Mouse (Mus musculus) gastrocnemius, postnatal 14 days (tissue): ENCODE measurements around the gene Olfr1418. TPM values are rescaled to one million over a fixed set of nuclear protein-coding genes. Genes with fewer than 3 reads are reported as not detected.

Source experiments
- DNase-seq: peaks from one replicate; pipeline ENCODE4 v3.0.0; 2021; ENCODE audit warnings: mixed read lengths
- intact Hi-C: fragments of 180-260 bp; cut with DNase I; formaldehyde crosslinking; loops from one replicate; pipeline ENCODE4 v1.15.1; 2025; ENCODE audit warnings: low total_unique reads
- total RNA-seq, 2 experiments: library from RNA; stranded (reverse); gene quantifications; 2 replicates each; pipeline ENCODE4 v1.2.3; 2021

The Olfr1418 gene
- total RNA-seq, 2 experiments from 2014 or later = not detected

DNA sequence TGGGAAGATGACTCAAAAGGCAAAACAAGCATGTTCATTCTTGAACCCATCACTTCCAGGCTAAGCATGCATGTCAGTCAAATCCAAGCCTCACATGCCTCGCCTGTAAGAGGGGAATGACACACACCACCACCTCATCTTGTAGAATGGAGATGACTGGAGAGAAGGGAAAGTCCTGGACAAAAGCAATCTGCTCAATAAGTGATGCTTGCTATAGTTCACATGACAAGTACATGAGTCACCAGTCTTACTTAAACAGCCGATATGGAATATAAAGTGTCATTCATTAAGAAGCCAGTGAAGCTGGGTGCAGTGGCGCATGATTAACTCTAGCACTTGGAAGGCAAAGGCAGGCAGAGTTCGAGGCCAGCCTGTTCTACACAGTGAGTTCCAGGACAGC, 47.7 kb downstream of the Olfr1418 start:
- no peak for DNase-seq
- intact Hi-C loops = no loop called here

DNA sequence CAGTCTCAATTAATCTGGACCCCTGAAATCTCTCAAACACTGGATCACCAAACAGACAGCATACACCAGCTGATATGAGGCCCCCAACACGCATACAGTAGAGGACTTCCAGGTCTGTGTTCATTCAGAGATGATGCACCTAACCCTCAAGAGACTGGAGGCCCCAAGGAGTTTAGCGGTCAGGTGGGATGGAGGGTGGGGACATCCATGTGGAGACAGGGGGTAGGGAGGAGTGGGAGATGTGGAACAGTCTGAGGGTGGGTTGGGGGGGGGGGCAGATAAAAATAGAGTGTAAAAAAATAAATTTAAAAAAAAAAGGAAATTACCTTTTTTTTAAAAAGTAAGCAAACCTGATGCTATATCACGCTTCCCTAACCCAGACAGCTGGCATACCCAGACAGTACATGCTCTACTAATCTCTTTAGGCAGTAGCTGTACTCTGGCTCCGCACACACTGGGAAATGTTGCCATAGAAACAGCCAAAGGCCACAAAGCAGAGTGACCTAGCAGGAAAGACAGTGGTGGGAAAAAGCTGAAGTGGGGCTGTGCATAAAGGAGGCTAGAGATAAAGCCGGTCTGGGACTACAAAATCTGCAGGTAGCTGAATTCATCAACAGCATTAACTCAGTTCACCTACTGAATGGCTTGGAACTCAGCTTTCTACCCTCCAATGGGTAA, 49.0 kb downstream of the Olfr1418 start:
- no peak for DNase-seq
- intact Hi-C loops = no loop called here

DNA sequence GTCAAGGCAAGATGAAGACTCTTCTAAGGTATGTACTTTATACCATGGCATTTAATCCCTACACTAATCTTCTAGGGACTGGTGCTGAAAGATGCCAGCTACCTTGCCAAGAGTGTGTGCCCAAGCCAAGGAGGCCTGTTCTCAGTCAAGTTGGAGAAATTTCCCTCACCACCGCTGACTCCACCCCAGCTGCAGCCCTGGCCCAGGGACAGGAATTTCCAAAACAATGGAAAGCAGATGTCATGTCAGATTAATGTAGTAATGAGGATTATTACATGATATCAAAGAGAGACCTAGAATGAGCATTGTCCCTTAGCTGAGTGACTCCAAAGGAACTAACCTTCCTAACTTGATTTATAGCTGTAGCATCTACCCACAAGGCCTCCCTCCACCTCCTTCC, 50.0 kb downstream of the Olfr1418 start:
- intact Hi-C loops = no loop called here
- no peak for DNase-seq

DNA sequence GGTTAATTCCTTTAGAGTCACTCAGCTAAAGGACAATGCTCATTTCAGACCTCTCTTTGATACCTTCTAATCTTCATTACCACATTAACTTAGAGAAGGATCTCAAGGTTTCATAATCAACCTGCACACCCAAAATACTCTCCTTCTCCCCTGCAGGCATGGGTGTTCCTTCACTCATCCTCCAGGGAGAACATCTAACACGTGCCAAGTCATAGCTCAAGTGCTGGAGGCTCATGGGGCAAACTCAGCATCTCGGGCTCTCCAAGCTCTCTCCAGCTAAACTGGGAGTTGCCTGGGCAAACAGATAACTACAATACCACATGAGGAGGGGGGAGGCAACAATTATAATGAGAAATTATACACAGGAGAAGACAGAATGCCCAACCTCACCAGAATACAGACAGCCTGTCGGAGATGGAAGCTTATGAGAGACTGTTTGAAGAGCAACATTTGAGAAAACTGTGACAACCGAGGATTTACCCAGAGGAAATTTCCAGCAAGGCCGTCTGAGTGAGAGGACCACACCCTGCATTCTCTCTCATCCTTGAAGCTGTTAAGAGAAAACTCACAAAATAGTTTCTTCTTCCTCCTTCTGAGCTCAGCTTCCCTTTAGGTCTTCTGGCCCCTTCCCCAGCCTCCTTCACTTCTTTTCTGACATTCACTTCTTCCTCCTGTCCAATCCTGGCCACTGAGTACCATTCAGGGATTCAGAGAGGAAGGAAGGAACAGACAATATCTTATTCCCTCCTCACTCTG, 50.7 kb downstream of the Olfr1418 start:
- intact Hi-C loops = no loop called here
- DNase-seq = no peak

DNA sequence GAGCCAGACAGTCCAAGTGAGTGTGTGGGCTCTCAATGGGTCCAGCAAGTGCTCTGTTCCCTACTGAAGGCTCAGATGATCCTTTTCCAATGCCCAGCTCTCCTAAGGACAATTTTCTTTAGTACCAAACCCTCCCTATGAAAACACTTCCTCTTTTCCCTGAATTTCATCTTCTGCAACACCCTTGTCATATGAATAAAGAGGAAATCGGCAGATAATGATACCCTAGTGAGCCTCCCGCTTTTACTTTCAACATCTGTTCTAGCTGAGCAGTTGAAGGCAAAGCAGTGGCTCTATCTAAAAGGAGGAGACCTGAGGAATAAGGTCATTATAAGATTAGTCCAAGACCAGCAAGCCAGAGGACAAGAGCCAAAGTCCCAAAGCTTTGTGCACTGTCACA, 52.4 kb downstream of the Olfr1418 start:
- no peak for DNase-seq
- intact Hi-C loops = no loop called here

DNA sequence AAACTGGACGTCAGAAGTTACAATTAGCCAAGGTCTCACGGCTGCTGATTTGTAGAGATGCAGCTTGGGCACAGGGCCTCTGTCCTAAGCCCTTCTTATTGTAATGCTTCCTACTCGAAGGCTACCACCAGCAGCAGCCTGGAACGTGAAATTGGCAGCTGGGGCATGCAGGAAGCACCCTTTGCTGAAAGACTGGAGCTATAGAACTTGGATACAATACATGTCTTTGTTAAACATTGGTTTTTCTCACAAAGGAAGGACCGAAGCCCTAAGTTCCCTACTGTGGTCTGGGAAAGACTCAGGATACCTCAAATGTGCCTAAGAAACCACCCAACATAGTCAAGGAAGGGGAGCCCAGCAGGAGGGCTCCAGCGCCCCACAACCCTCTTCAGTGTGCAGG, 53.0 kb downstream of the Olfr1418 start:
- no peak for DNase-seq
- intact Hi-C loops = no loop called here

DNA sequence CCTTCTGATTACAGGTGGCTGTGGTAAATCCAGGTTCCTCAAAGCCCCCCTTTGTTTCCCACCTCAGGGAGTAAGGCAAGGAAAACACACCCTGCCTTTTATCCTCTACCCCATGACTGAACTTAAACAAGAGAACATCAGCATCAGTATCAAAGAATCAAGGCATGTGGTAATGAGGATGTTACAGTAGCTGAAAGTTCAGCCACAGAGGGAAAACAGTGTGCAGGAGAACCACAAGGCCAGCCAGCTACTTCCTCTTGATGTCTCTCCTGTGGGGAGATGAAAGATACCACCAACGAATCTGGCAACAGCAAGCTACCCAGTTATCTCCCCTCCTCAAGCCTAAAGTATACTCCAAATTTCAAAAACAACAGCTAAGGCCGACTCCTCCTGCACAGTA, 53.6 kb downstream of the Olfr1418 start:
- DNase-seq = no peak
- intact Hi-C loops = no loop called here

DNA sequence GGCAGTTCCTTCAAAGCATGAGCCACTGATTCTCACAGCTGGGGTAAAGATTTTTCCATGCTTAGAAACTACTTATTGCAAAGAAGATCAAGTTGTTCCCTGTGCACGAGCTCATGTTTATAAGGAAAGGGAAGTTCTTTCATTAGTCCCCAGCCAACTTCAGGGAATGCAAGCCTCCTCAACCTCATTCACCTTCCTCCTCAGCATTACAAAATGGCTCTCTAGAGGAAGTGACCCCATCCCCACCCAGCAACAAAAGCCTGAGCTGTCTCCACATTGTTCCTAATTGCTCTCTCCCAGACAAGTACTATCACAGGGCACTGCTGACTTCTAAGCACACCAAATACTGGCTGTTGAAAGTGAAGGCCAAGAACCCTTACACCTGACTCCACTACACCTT, 56.4 kb downstream of the Olfr1418 start:
- intact Hi-C loops = no loop called here
- no peak for DNase-seq

Other genes with a start within 250 kb of the Olfr1418 start
- gene Ms4a2, start 237.3 kb downstream of the Olfr1418 start, total RNA-seq = under 1 TPM; 0.27 to 0.29 TPM
- not detected for gene Ms4a3, start 220.2 kb downstream of the Olfr1418 start, total RNA-seq
- not detected for gene Oosp2, start 200.5 kb downstream of the Olfr1418 start, total RNA-seq
- gene Oosp1, start 169.9 kb downstream of the Olfr1418 start, total RNA-seq = not detected
- not detected for gene Oosp3, start 164.0 kb downstream of the Olfr1418 start, total RNA-seq
- gene Gif, start 113.5 kb downstream of the Olfr1418 start, total RNA-seq = not detected
- gene Mrpl16, start 90.7 kb downstream of the Olfr1418 start, total RNA-seq = 10 to 100 TPM; 48.9 to 53.2 TPM
- gene Stx3, start 41.7 kb downstream of the Olfr1418 start, total RNA-seq = 1 to 10 TPM; 1.6 to 3.0 TPM
- gene Olfr1417, start 21.8 kb downstream of the Olfr1418 start, total RNA-seq = not detected
- not detected for gene Olfr1419, start 14.0 kb upstream of the Olfr1418 start, total RNA-seq
- gene Olfr1420, start 25.5 kb upstream of the Olfr1418 start, total RNA-seq = not detected
- gene Patl1, start 51.3 kb upstream of the Olfr1418 start, total RNA-seq = 10 to 100 TPM; 21.0 to 22.8 TPM
- gene Osbp, start 104.9 kb upstream of the Olfr1418 start, total RNA-seq = 10 to 100 TPM; 70.8 to 71.5 TPM
- gene Olfr1423, start 180.3 kb upstream of the Olfr1418 start, total RNA-seq = not detected
- gene Olfr1424, start 201.6 kb upstream of the Olfr1418 start, total RNA-seq = not detected
- not detected for gene Olfr1425, start 216.7 kb upstream of the Olfr1418 start, total RNA-seq
- not detected for gene Olfr1426, start 230.9 kb upstream of the Olfr1418 start, total RNA-seq
- not detected for gene Olfr1427, start 242.3 kb upstream of the Olfr1418 start, total RNA-seq